Mouse (Mus musculus) small intestine, adult 2 months (tissue): ENCODE results near the gene Rrbp1. TPM values are rescaled to one million over a fixed set of nuclear protein-coding genes. Genes with fewer than 3 reads are reported as not detected.
A peak's percentile ranks its signal among the peaks of the same experiment; 100 is the strongest.

Experiments
- H3K27ac ChIP-seq: fragments of 200-500 bp; 2 replicates; pipeline ENCODE4 v1.5.1; 2012; ENCODE audit warnings: low read depth, low read length, control low read depth, inconsistent platforms; ENCODE audit not compliant: insufficient read depth
- H3K27me3 ChIP-seq: fragments of 200-500 bp; 2 replicates; pipeline ENCODE4 v1.6.1; 2012; ENCODE audit warnings: mild to moderate bottlenecking, moderate library complexity, low read length, inconsistent platforms; ENCODE audit not compliant: control insufficient read depth, insufficient read depth
- H3K36me3 ChIP-seq: fragments of 200-500 bp; 2 replicates; pipeline ENCODE4 v1.6.1; 2012; ENCODE audit warnings: mild to moderate bottlenecking, low read length, control low read depth, inconsistent platforms; ENCODE audit not compliant: control insufficient read depth, insufficient read depth
- H3K4me1 ChIP-seq: fragments of 200-500 bp; 2 replicates; pipeline ENCODE4 v1.6.1; 2012; ENCODE audit warnings: low read length, inconsistent platforms, mixed read lengths; ENCODE audit not compliant: control insufficient read depth, insufficient read depth, insufficient read length
- H3K4me3 ChIP-seq: fragments of 200-500 bp; 2 replicates; pipeline ENCODE4 v1.5.1; 2012; ENCODE audit warnings: low read depth, mild to moderate bottlenecking, control low read depth, inconsistent platforms, low read length, moderate library complexity
- CTCF ChIP-seq: fragments of 200-500 bp; IDR thresholded peaks from 2 replicates; pipeline ENCODE4 v1.5.1; 2012; ENCODE audit warnings: low read depth, mild to moderate bottlenecking, control low read depth, inconsistent platforms, low read length, moderate library complexity, mixed read lengths; ENCODE audit not compliant: insufficient replicate concordance, insufficient read length; ENCODE audit errors: extremely low read depth
- POLR2A ChIP-seq: fragments of 200-500 bp; IDR thresholded peaks from 2 replicates; pipeline ENCODE4 v1.6.1; 2012; ENCODE audit warnings: low read depth, mild to moderate bottlenecking, control low read depth, inconsistent platforms, low read length, moderate library complexity
- WGBS: fragments of 180-500 bp; shearing (Covaris S2); methylation state at CpG from one replicate; pipeline ENCODE4 v1.1.7; 2018; 5-methylcytosine and 5-hydroxymethylcytosine counted together
- polyA plus RNA-seq: library from polyadenylated mRNA; depleted of rRNA; stranded (reverse); fragments of >200 nt; gene quantifications from 2 replicates; pipeline ENCODE4 v1.2.3, GENCODE M21; 2012

Rrbp1 gene
- polyA plus RNA-seq, 1 experiment: 144 TPM

DNA sequence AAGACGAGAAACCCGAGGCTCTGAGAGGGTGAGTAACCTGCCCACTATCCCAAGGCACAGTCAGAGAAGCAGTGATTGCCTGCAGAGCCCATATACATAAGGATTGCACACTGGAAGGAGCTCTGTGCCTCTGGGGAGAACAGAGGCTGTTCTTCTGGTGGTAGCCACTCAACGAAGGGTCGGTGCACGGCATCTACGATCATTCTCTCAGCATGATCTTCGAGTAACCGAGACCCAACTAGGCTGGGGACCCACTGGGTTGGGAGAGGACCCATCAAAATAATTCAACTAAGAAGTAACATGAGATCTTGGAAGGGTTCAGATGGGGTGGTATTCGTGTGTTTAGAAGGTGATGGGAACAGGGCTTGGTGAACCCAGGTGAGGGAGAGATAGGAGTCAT lies 4.8 kb upstream of the Rrbp1 start:
- 90% methylated on average over 9 of the region's 9 CpGs for WGBS
- Histone ChIP-seq H3K36me3 (no peaks in the 10 kb centered on the region), H3K27ac (no peak overlapping the region), H3K27me3 (no peaks in the 10 kb centered on the region), H3K4me1 (peaks cover 3% of the 10 kb centered on the region; the same call in 1 of the 2 replicates), H3K4me3 (no peak overlapping the region)
- TF ChIP-seq CTCF (no peak), POLR2A (no peak)

DNA sequence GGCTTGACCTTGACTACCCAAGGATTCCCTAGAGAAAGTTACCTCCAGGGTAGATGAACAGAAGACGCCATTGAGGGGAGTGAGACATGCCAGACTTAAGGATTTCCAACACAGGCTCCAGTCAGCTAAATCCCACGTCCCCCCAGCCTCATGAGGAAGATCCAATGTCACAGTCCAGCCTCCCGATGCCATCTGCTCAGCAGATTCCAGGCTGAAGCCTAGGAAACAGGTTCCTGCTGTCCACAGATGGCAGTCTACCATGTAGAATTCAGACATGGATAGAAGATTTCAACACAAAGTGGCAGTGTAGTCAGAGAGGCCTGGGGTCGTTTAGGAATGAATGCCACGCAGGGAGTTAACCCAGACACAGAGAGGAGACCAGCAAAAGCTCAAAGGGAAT lies 3.4 kb upstream of the Rrbp1 start:
- Histone ChIP-seq H3K4me1 (peaks cover 5% of the 10 kb centered on the region; the same call in 1 of the 2 replicates), H3K27ac (no peak overlapping the region), H3K36me3 (no peaks in the 10 kb centered on the region), H3K27me3 (no peaks in the 10 kb centered on the region), H3K4me3 (no peak overlapping the region)
- no peak for TF ChIP-seq CTCF
- TF ChIP-seq POLR2A: no peak
- WGBS: 48% methylated on average over 5 of the region's 5 CpGs

DNA sequence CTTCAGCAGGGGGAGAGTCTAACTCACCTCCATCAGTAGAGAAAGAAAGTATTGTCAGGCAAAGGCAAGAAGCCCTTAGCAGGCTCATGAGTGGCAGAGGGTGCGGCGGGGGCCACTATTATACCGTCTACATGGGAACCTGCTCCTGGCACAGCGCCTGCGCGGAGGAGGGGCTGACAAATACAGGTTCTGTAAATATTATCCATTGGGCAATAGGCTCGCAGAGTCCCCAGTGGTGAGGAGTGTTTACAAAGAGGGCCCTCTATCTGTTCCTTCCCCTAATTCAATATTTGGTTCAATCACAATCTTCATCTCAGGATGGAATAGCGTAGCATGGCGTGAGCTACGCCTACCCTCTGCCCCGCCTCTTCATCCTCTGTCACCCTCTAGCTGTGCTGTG lies 3.0 kb upstream of the Rrbp1 start:
- TF ChIP-seq POLR2A: no peak
- no peak for TF ChIP-seq CTCF
- 23% methylated on average over 11 of the region's 11 CpGs for WGBS
- peaks cover 8% of the 10 kb centered on the region; the same call in 1 of the 2 replicates for H3K4me1 ChIP-seq
- no peaks in the 10 kb centered on the region; the same call in 1 of the 2 replicates for H3K36me3 ChIP-seq
- H3K4me3 ChIP-seq: no peak overlapping the region
- no peaks in the 10 kb centered on the region for H3K27me3 ChIP-seq
- H3K27ac ChIP-seq: no peak overlapping the region

DNA sequence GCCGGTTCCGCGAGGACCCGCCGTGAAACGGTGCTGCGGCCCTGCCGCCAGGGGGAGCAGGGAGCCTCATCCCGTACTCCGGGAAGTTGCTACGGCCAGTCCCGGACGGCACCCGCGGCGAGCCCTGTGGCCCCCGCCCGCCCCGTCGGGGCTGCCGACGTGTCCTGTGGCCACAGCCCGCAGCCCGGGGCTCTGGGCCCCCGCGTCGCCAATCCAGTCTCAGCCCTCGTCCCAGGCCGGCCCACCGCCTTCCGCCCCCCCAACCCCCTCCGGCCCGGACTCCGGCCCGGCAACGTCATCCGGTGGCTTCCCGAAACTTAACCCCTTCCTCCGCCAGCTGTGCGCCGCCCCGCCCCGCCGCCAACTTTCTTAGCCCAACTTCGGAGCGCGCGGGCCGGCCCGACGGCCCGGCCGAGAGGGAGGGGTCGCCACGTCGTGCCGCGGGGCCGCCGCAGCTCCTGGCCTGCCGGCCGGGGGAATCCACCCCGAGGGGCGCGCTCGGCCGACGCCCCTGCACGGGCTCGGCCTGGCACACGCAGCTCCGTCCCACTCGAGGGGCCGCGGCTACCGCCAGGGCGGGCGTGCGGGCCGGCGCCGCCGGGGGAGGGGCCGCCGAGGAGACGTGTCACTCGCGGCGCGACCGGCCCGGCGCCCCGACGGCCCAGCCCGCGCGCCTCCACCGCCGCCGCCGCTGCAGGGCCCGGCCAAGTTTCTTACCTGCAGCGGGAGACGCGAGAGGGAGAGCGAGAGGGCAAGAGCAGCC lies 600 bp downstream of the Rrbp1 start:
- H3K27ac ChIP-seq: peak overlapping the region; percentile 85

DNA sequence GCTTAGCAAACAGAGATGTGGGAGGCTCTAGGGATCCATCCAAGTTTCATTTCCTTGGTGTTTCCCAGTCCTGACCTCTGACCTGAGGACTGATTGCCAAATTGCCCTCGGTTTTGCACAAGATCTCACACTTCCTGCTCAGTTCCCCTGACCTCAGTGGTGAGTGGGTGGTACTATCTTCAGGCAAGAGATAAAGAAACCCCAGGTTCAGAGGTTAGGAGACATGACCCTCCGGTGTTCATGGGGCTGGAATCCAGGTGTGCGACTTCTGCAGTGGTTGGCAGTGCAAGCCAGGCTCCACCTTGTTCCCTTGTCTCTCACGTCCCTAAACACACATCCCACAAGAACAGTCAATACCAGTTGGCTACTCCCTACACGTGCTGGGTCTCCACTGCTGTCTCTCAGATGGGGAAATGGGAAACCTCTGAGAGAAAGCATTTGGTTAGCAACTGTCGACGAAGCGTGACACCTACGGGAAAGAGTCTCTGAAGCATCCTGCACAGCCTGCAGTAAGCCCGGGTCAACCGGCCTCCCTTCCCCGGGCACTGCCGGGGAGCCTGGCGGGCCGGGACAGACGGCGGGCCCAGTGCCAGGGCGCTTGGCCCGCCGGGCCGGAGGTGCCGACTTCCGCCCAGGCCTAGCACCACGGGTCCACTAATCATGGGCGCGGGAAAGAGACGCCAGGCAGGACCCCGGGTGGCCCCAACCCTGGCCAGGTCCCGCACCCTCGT lies 1.3 kb downstream of the Rrbp1 start:
- H3K4me1 ChIP-seq: peaks cover 27% of the 10 kb centered on the region; the same call in 1 of the 2 replicates
- no peaks in the 10 kb centered on the region for H3K27me3 ChIP-seq
- TF ChIP-seq CTCF (no peak), POLR2A (no peak)
- H3K27ac ChIP-seq: peak overlapping the region; percentile 85
- H3K36me3 ChIP-seq: peaks cover 5% of the 10 kb centered on the region
- under 1% methylated on average over 30 of the region's 30 CpGs for WGBS
- H3K4me3 ChIP-seq: peak overlapping the region; percentile 93

More for the DNA sequence above, 600 bp downstream of the Rrbp1 start:
- no peak; the same call in 1 of the 2 replicates for TF ChIP-seq POLR2A
- peak; percentile 77 for TF ChIP-seq CTCF
- Histone ChIP-seq H3K4me1 (peaks cover 22% of the 10 kb centered on the region; the same call in 1 of the 2 replicates), H3K4me3 (peak overlapping the region; percentile 93), H3K36me3 (peaks cover 5% of the 10 kb centered on the region), H3K27me3 (no peaks in the 10 kb centered on the region)
- under 1% methylated on average over 106 of the region's 107 CpGs for WGBS

DNA sequence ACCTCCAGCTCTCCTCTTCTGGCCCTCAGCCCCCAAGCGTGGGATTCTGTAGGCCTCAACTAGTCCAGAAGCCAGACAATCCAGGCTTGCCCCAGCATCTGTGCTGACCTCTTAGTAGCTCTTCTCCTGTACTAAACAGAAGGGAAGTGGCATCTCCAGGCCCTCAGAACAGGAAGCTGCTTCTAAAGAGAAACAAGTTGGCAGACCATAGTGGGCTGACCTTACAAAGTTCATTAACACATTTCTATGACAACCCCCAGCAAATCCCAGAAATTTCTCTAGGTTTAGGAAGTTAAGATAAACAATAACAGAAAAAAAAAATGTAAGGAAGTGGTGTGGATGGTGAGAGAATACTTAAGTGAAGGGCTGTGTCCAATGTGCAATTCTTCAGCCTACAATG lies 2.0 kb downstream of the Rrbp1 start:
- 44% methylated on average over 1 of the region's 1 CpGs for WGBS

DNA sequence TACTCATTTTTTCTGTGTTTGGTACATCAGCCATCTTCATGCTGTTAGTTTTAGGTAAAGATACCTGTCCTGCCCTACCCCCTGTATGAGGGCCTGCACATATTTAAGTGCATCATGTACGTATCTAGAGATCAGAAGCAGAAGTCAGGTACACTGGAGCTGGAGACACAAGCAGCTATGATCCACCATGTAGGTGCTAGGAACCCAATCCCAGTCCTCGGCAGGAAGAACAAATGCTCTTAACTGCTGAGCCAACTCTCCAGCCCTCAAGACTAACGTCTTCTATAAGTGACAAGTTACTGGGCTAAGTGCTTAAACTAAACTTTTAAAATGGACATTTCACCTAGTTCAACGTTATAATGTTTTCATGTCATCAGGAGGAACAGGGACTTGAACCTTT lies 3.9 kb downstream of the Rrbp1 start:
- peaks cover 7% of the 10 kb centered on the region for H3K36me3 ChIP-seq
- H3K4me1 ChIP-seq: peaks cover 40% of the 10 kb centered on the region
- no peak for TF ChIP-seq POLR2A
- TF ChIP-seq CTCF: no peak
- WGBS: 61% methylated on average over 4 of the region's 4 CpGs
- H3K27ac ChIP-seq: no peak overlapping the region
- H3K4me3 ChIP-seq: no peak overlapping the region
- no peaks in the 10 kb centered on the region for H3K27me3 ChIP-seq

More for the DNA sequence above, 2.0 kb downstream of the Rrbp1 start:
- Histone ChIP-seq H3K27me3 (no peaks in the 10 kb centered on the region), H3K4me3 (peak overlapping the region; percentile 34; the same call in 1 of the 2 replicates), H3K27ac (peak overlapping the region; percentile 85), H3K36me3 (peaks cover 5% of the 10 kb centered on the region), H3K4me1 (peaks cover 30% of the 10 kb centered on the region; the same call in 1 of the 2 replicates)
- no peak for TF ChIP-seq POLR2A
- no peak for TF ChIP-seq CTCF
